Mouse (Mus musculus) cortical plate, adult 2 months (tissue): Measurements from ENCODE around the gene Slc9a8.

Experiments
- CTCF ChIP-seq: fragments of 200-500 bp; IDR thresholded peaks from 2 replicates; pipeline ENCODE4 v1.5.1; 2011; ENCODE audit warnings: mild to moderate bottlenecking, control low read depth, low read length; ENCODE audit not compliant: insufficient read depth; ENCODE audit errors: extremely low read depth
- POLR2A ChIP-seq: fragments of 200-500 bp; IDR thresholded peaks from 2 replicates; pipeline ENCODE4 v1.6.1; 2011; ENCODE audit warnings: mild to moderate bottlenecking, low read length, control low read depth; ENCODE audit not compliant: insufficient read depth; ENCODE audit errors: extremely low read depth

- TF ChIP-seq POLR2A (no peak), CTCF (peak; percentile 73)
Observed at GRCm38 (mm10) chr2:167417694-167418093, 3.8 kb upstream of the Slc9a8 start.
